ENCODE assay signal across 11 mouse cellular contexts in genomic region chr16:34320023-34320800, GRCm38 (mm10).
A peak's percentile ranks its signal among the peaks of the same experiment; 100 is the strongest.
DNase-seq lines count a peak whose midpoint lies in the region; ATAC-seq lines count a peak whose summit lies in the region.
"Had no signal": no experiment of that assay in that cellular context is flagged by ENCODE, and none has a peak within 500 bp of the region (broad histone marks: within the 10 kb centered on the region; RNA-seq: fewer than 3 reads in every experiment).

No protein-coding gene starts in this region.

- H3K27me3 ChIP-seq in kidney, embryonic 15.5 days = no peaks in the 10 kb centered on the region

- peak; percentile 53 to 55 for DNase-seq in cerebellum, postnatal 10 days
- no peak for DNase-seq in cerebellum, adult 9-10 months
- DNase-seq in kidney, adult 11 months = peak; percentile 50
- DNase-seq in right cerebral cortex, adult 18-20 months = peak; percentile 64
- no peak for DNase-seq in right cerebral cortex, postnatal 25 days
- peak; percentile 24 for DNase-seq in right cerebral cortex, postnatal 4 days
- no peak for DNase-seq in embryo, embryonic 10.5 days (ENCODE audit: low spot score)
- DNase-seq: lung, postnatal 4 days had no signal

- 78% methylated on average over 11 of the region's 11 CpGs for WGBS in kidney, embryonic 15.5 days

- H3K4me3 ChIP-seq in kidney, embryonic 15.5 days (replicated peaks) = no peak overlapping the region
- H3K4me3 ChIP-seq: myocyte had no signal

- H3K27ac ChIP-seq in kidney, embryonic 15.5 days = no peak overlapping the region
- H3K27ac ChIP-seq: liver, embryonic 14.5 days had no signal

- no peak overlapping the region for H3K4me2 ChIP-seq in kidney, embryonic 15.5 days

- ATAC-seq in kidney, embryonic 15.5 days (replicated peaks; ENCODE audit: low FRiP score) = no peak

- H3K4me1 ChIP-seq in kidney, embryonic 15.5 days = peaks cover 28% of the 10 kb centered on the region

- no peaks in the 10 kb centered on the region for H3K9me3 ChIP-seq in kidney, embryonic 15.5 days (replicated peaks)

- H3K9ac ChIP-seq in kidney, embryonic 15.5 days = no peak overlapping the region
- H3K9ac ChIP-seq: liver, embryonic 14.5 days had no signal

- H3K36me3 ChIP-seq in kidney, embryonic 15.5 days = no peaks in the 10 kb centered on the region

Comparison
In these comparisons a context has a peak if more than half of its experiments do, and no peak if none do; other contexts are left out.
1. DNase-seq: peak in cerebellum, postnatal 10 days (2 of 2), kidney, adult 11 months (single experiment), right cerebral cortex, adult 18-20 months (single experiment) and right cerebral cortex, postnatal 4 days (single experiment); none in cerebellum, adult 9-10 months (single experiment), right cerebral cortex, postnatal 25 days (single experiment) and embryo, embryonic 10.5 days (single experiment).